Mouse (Mus musculus) left cerebral cortex, postnatal 10 days (tissue): ENCODE data around the gene Amd1. TPM values are rescaled to one million over a fixed set of nuclear protein-coding genes. Genes with fewer than 3 reads are reported as not detected.
A peak's percentile ranks its signal among the peaks of the same experiment; 100 is the strongest.

ENCODE experiments used
- DNase-seq, 2 experiments: peaks; one replicate each; pipeline ENCODE4 v3.0.0; 2021 to 2022; ENCODE audit warnings: low spot score in 2 of 2, mixed read lengths in 1 of 2; ENCODE audit errors: extremely low spot score in 1 of 2
- intact Hi-C: fragments of 180-260 bp; cut with DNase I; formaldehyde crosslinking; loops from one replicate; pipeline ENCODE4 v1.15.1; 2025
- total RNA-seq, 2 experiments: library from RNA; stranded (reverse); gene quantifications; 2 replicates each; pipeline ENCODE4 v1.2.3; 2021

Gene Amd1
- total RNA-seq, 2 experiments from 2014 or later: 47.5 to 50.0 TPM

DNA sequence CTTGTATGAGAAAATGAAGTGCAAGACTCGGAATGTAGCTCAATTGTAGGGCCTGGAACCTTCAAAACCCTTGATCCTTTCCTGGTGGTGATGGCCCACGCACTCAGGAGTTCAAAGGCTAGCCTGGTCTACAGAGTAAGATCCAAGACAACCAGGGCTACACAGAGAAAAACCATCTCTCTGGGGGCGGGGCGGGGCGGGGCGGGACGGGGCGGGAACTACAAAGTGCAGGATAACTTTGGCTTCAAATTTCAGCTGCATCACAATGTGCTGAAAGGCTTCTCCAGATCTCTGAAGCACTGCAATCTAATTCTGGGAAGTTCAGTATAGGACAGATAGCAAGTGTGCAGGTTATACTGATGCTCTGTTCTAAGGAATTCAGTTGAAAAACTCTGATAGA lies 42.4 kb downstream of the Amd1 start:
- no peak for DNase-seq
- intact Hi-C loops: no loop called here

- DNase-seq: peak; percentile 37 to 42
- intact Hi-C loops: loop anchor here (1.0 kb wide), 2 partner anchors 43 to 266 kb away; partner anchors contain the start of gene Amd1
Observed at GRCm38 (mm10) chr10:40258976-40259375, 43.0 kb downstream of the Amd1 start.

GRCm38 (mm10) chr10:40258401-40258966 lies 43.5 kb downstream of the Amd1 start:
- intact Hi-C loops: loop anchor here (1.0 kb wide), 2 partner anchors 44 to 267 kb away; partner anchors contain the start of gene Amd1
- DNase-seq: peak; percentile 70 to 72

- DNase-seq: peak; percentile 94 to 96
- intact Hi-C loops: loop anchor here (1.0 kb wide), 2 partner anchors 45 to 268 kb away; partner anchors contain the start of gene Amd1
Observed at GRCm38 (mm10) chr10:40257414-40258255, 44.4 kb downstream of the Amd1 start, which contains the start of gene Gtf3c6. Gene Gtf3c6, minus strand, starts transcription at chr10:40258108.

DNA sequence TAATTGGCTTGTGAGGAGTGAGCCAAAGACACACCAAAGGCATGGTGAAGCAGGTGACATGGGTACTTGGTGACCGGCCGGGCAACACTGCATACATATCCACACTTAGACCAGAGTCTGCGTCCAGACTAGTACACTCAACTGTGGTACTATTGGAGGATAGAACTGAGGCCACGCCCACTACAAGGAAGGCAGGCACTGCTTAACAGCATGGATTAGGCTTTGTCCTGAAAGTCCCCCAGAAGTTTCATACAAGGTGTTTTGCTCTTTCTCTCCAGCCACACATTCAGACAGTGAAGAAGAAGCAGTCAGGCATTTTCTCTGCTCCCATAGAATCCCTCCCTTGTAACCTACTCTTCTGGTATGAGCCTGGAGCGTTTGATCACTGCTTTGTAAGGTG lies 45.3 kb downstream of the Amd1 start:
- intact Hi-C loops: no loop called here
- peak; percentile 32 to 72 for DNase-seq

- intact Hi-C loops: no loop called here
- DNase-seq: no peak
Observed at GRCm38 (mm10) chr10:40250969-40251368, 51.0 kb downstream of the Amd1 start.

DNA sequence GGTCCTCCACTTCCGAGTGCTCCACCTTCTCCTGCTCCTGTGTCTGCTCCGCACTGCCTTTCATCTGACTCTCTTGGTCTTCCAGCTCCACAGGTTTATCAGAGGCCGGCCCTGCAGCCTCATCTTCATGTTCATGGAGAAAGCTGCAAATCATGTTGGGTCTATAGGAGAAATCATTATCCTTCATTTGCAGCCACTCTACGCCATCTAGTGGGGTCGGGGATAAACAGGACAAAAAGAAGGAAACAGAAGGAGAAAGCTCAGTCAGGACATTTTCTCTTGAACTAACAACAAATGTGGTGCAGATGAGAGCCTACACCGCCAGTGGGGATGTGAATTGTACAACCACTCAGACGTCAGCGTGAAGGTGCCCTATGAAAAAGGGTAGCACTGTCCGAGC lies 52.4 kb downstream of the Amd1 start:
- intact Hi-C loops: no loop called here
- no peak for DNase-seq

DNA sequence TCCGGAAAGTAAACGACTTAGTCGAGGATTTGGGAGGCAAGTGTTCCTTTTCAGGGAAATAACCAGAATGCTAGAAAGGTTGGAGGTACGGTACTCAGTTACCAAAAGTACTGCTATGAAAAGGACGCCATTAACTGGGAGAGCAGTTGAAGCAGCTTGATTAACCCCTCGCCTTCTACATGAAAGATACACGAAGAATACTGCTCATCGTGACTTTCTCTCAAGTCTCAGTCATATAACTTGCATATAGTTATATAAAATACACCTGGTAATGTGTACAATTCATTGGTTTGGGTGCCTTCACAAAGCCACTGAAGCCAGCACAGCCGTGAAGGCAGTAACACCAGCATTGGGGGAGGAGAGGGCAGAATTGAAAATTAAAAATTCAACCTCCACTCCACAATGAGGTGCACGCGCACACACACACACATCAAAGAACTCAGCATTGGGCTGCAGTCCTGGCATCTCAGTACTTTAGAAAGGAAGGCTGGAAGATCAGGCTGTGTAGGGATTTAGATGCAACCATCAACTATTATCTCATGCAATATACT lies 54.7 kb downstream of the Amd1 start:
- no peak for DNase-seq
- intact Hi-C loops: no loop called here

DNA sequence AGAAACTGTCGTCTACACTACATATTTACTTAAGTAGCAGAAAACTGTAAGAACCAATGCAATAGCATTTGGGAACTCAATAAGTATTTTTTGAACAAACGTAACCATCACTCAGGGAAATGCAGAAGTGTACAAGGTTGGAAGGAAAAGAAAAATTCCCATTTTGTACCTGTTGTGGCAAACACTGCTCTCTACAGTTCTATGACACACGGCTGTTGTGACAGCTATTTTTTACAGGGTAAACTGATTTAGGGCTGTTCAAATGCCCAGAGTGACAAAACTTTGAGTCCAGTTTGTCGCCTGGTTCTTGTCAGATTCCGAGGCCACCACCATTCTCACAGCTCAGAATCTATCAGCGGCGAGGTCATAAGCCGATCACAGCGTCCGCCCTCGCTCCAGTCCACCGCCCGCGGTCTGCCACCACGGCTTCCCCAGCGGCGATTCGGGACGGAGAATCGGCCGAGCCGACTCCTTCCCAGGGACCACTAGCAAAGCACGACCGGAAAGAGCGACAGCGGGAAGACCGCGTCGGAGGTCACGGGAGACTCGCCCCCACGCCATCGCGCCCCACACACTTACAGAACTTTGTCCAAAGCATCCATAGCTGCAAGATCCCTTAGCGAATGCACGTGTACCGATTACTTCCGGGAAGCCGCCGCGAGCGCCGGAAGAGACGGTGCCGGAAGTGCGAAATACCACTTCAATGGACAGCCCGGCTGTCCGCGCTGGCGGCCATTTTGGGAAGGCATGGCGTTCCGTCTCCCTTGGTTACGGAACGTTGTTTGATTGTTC lies 55.4 kb downstream of the Amd1 start, which contains the start of gene Rpf2:
Gene Rpf2, minus strand, starts transcription at position 663 of the 792 bp plus-strand sequence.
- intact Hi-C loops: no loop called here
- peak; percentile 69 to 89 for DNase-seq

DNA sequence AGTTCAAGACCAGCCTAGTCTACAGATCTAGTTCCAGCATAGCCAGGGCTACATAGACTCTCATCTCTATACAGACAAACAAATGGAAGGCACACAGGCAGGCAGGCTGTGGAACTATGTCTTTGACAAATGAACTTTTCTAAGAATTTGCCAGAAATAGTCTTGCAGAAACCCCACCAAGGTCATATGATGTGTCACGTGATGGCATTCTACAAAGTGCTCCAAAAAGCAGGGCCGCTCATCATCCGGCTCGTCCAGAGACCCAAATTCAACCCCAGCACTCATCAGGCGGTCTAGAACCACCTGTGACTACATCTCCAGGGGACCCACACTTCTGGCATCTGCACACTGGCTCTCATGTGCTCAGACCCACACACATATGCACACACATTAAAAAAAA lies 64.2 kb downstream of the Amd1 start:
- intact Hi-C loops: no loop called here
- DNase-seq: no peak

Other genes starting within 250 kb of the Amd1 start
- gene Slc16a10, start 159.9 kb downstream of the Amd1 start, total RNA-seq: 1 to 10 TPM; 2.7 to 2.8 TPM
- 10 to 100 TPM; 25.9 to 30.9 TPM for gene Rpf2, start 55.1 kb downstream of the Amd1 start, total RNA-seq
- gene Gtf3c6, start 44.1 kb downstream of the Amd1 start, total RNA-seq: 10 to 100 TPM; 25.1 to 28.8 TPM
- gene Cdk19, start 37.4 kb upstream of the Amd1 start, total RNA-seq: 10 to 100 TPM; 44.0 to 46.7 TPM